27 mouse cellular contexts compared by ENCODE assay signal in the genomic region with DNA sequence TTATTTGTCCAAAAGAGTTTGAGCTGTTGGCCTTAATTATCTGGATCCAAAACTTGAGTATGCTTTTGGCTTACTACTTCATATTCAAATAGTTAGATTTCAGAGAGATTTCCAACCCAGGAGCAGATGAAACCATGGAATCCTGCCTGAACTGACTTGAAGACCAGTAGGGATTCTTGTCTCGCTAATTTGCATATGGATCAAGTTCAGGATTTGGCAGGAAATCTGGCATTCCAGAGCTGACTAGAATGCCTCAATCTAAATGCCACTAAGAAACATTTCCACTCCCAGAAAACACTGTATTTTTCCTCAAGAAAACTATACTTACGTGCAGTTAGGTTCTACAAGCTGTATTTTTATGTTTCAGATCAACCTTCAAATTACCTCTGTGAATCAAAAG. TPM values are rescaled to one million over a fixed set of nuclear protein-coding genes. Genes with fewer than 3 reads are reported as not detected.
DNase-seq lines count a peak whose midpoint lies in the region; ATAC-seq and TF ChIP-seq lines count a peak whose summit lies in the region.
"Had no signal": no experiment of that assay in that cellular context is flagged by ENCODE, and none has a peak within 500 bp of the region (broad histone marks: within the 10 kb centered on the region; RNA-seq: fewer than 3 reads in every experiment).

No protein-coding gene starts in this region.

- H3K4me2 ChIP-seq in embryonic facial prominence, embryonic 13.5 days = no peak overlapping the region
- H3K4me2 ChIP-seq in kidney, embryonic 15.5 days = no peak overlapping the region
- no peak overlapping the region for H3K4me2 ChIP-seq in liver, embryonic 12.5 days
- H3K4me2 ChIP-seq: forebrain, embryonic 15.5 days; hindbrain, embryonic 13.5 days; limb, embryonic 12.5 days; liver, embryonic 13.5 days; neural tube, embryonic 15.5 days had no signal

- H3K27ac ChIP-seq in embryonic facial prominence, embryonic 13.5 days = 0 out of 2 replicates have a peak overlapping the region, but pooled peaks have one; percentile 51
- no peak overlapping the region for H3K27ac ChIP-seq in embryonic facial prominence, embryonic 10.5 days (replicated peaks)
- no peak overlapping the region for H3K27ac ChIP-seq in kidney, adult 2 months (ENCODE audit: insufficient read depth, low read depth, low read length)
- H3K27ac ChIP-seq in kidney, embryonic 15.5 days = no peak overlapping the region
- H3K27ac ChIP-seq in liver, embryonic 12.5 days = no peak overlapping the region
- H3K27ac ChIP-seq: forebrain, embryonic 15.5 days; heart, adult 2 months; hindbrain, embryonic 13.5 days; layer of hippocampus, adult 2 months; limb, embryonic 12.5 days; liver, embryonic 13.5 days; macrophage; midbrain, embryonic 10.5 days; neural tube, embryonic 15.5 days had no signal

- 0 out of 2 replicates have a peak, but pooled peaks cover 4% of the 10 kb centered on the region for H3K4me1 ChIP-seq in embryonic facial prominence, embryonic 13.5 days
- H3K4me1 ChIP-seq in embryonic facial prominence, embryonic 10.5 days = no peaks in the 10 kb centered on the region
- H3K4me1 ChIP-seq in kidney, adult 2 months (ENCODE audit: control insufficient read depth, insufficient read depth, low read length) = no peaks in the 10 kb centered on the region
- no peaks in the 10 kb centered on the region for H3K4me1 ChIP-seq in kidney, embryonic 15.5 days
- H3K4me1 ChIP-seq in liver, embryonic 12.5 days = no peaks in the 10 kb centered on the region
- H3K4me1 ChIP-seq: forebrain, embryonic 15.5 days; limb, embryonic 12.5 days; liver, embryonic 13.5 days; midbrain, embryonic 10.5 days had no signal

- DNase-seq in embryonic facial prominence, embryonic 10.5 days (ENCODE audit: low spot score) = no peak
- peak; percentile 3 for DNase-seq in kidney, adult 2 months
- DNase-seq in ES-CJ7 (ENCODE audit: low read depth, low spot score) = peak; percentile 9
- DNase-seq in brain, embryonic 14.5 days (ENCODE audit: low read depth) = peak; percentile 50
- DNase-seq in thymus, adult 18-20 months = no peak
- DNase-seq: adrenal gland, adult 2 months; cerebellum, adult 18-20 months; cerebellum, postnatal 25 days; embryo, embryonic 11 days; gastrocnemius, postnatal 36 days; heart, adult 2 months; kidney, adult 18-20 months; kidney, postnatal 10 days; layer of hippocampus, postnatal 36 days; liver, embryonic 13.5 days; lung, adult 2 months had no signal

- no peak overlapping the region for H3K4me3 ChIP-seq in embryonic facial prominence, embryonic 13.5 days
- no peak overlapping the region for H3K4me3 ChIP-seq in embryonic facial prominence, embryonic 10.5 days
- H3K4me3 ChIP-seq in kidney, adult 2 months (ENCODE audit: insufficient read depth, low read depth, low read length) = no peak overlapping the region
- H3K4me3 ChIP-seq in kidney, embryonic 15.5 days (replicated peaks) = no peak overlapping the region
- H3K4me3 ChIP-seq in liver, embryonic 12.5 days = no peak overlapping the region
- H3K4me3 ChIP-seq: forebrain, embryonic 15.5 days; heart, adult 2 months; hindbrain, embryonic 13.5 days; layer of hippocampus, adult 2 months; limb, embryonic 12.5 days; liver, embryonic 13.5 days; midbrain, embryonic 10.5 days; neural tube, embryonic 15.5 days had no signal

- peaks cover 4% of the 10 kb centered on the region; the same call in 1 of the 2 replicates for H3K9me3 ChIP-seq in embryonic facial prominence, embryonic 13.5 days
- no peaks in the 10 kb centered on the region for H3K9me3 ChIP-seq in embryonic facial prominence, embryonic 10.5 days
- H3K9me3 ChIP-seq in kidney, embryonic 15.5 days (replicated peaks) = no peaks in the 10 kb centered on the region
- H3K9me3 ChIP-seq in liver, embryonic 12.5 days (replicated peaks) = no peaks in the 10 kb centered on the region
- H3K9me3 ChIP-seq: forebrain, embryonic 15.5 days; limb, embryonic 12.5 days; liver, embryonic 13.5 days; midbrain, embryonic 10.5 days; neural tube, embryonic 15.5 days had no signal

- ATAC-seq in embryonic facial prominence, embryonic 13.5 days (ENCODE audit: insufficient number of reproducible peaks, insufficient read depth, low FRiP score, low TSS enrichment, low read depth) = no peak
- ATAC-seq in kidney, embryonic 15.5 days (replicated peaks; ENCODE audit: low FRiP score) = no peak
- ATAC-seq in liver, embryonic 12.5 days = no peak
- ATAC-seq: forebrain, embryonic 15.5 days; inflammation-experienced regulatory T-cells, adult 6 months had no signal

- no peak overlapping the region for H3K9ac ChIP-seq in embryonic facial prominence, embryonic 13.5 days
- H3K9ac ChIP-seq in kidney, embryonic 15.5 days = no peak overlapping the region
- H3K9ac ChIP-seq in liver, embryonic 12.5 days = no peak overlapping the region
- H3K9ac ChIP-seq: forebrain, embryonic 15.5 days; hindbrain, embryonic 13.5 days; limb, embryonic 12.5 days; liver, embryonic 13.5 days; neural tube, embryonic 15.5 days had no signal

- WGBS in embryonic facial prominence, embryonic 13.5 days = 45% methylated on average over 2 of the region's 2 CpGs
- WGBS in embryonic facial prominence, embryonic 10.5 days = 84% methylated on average over 2 of the region's 2 CpGs
- 57% methylated on average over 2 of the region's 2 CpGs for WGBS in kidney, adult 2 months
- 71% methylated on average over 2 of the region's 2 CpGs for WGBS in kidney, embryonic 15.5 days
- 47% methylated on average over 2 of the region's 2 CpGs for WGBS in liver, embryonic 12.5 days (ENCODE audit: insufficient replicate concordance)

- H3K36me3 ChIP-seq in embryonic facial prominence, embryonic 13.5 days = no peaks in the 10 kb centered on the region
- H3K36me3 ChIP-seq in embryonic facial prominence, embryonic 10.5 days (replicated peaks) = no peaks in the 10 kb centered on the region
- H3K36me3 ChIP-seq in kidney, adult 2 months (ENCODE audit: control insufficient read depth, insufficient read depth, low read length) = no peaks in the 10 kb centered on the region
- no peaks in the 10 kb centered on the region for H3K36me3 ChIP-seq in kidney, embryonic 15.5 days
- H3K36me3 ChIP-seq in liver, embryonic 12.5 days = no peaks in the 10 kb centered on the region
- H3K36me3 ChIP-seq: forebrain, embryonic 15.5 days; hindbrain, embryonic 13.5 days; limb, embryonic 12.5 days; liver, embryonic 13.5 days; midbrain, embryonic 10.5 days; neural tube, embryonic 15.5 days had no signal

- peaks cover 2% of the 10 kb centered on the region for H3K27me3 ChIP-seq in embryonic facial prominence, embryonic 13.5 days
- 0 out of 2 replicates have a peak, but pooled peaks cover 6% of the 10 kb centered on the region for H3K27me3 ChIP-seq in embryonic facial prominence, embryonic 10.5 days (replicated peaks; ENCODE audit: low read depth, poor library complexity, severe bottlenecking)
- no peaks in the 10 kb centered on the region for H3K27me3 ChIP-seq in kidney, adult 2 months (replicated peaks; ENCODE audit: control insufficient read depth, insufficient read depth, low read length)
- no peaks in the 10 kb centered on the region for H3K27me3 ChIP-seq in kidney, embryonic 15.5 days
- H3K27me3 ChIP-seq in liver, embryonic 12.5 days (replicated peaks) = no peaks in the 10 kb centered on the region
- H3K27me3 ChIP-seq: forebrain, embryonic 15.5 days; hindbrain, embryonic 13.5 days; limb, embryonic 12.5 days; liver, embryonic 13.5 days; neural tube, embryonic 15.5 days had no signal

- TF ChIP-seq POLR2A in kidney, adult 2 months (IDR thresholded peaks at IDR 0.05; ENCODE audit: low read depth, low read length) = no peak
- TF ChIP-seq POLR2A in brain, embryonic 14.5 days (IDR thresholded peaks at IDR 0.05; ENCODE audit: borderline replicate concordance, extremely low read depth, insufficient read depth, insufficient read length, poor library complexity, severe bottlenecking) = no peak

- TF ChIP-seq CTCF in kidney, adult 2 months (conservative IDR thresholded peaks at IDR 0.05; ENCODE audit: insufficient read depth, insufficient read length, low read depth, low read length) = no peak
- TF ChIP-seq CTCF in brain, embryonic 14.5 days (IDR thresholded peaks at IDR 0.05; ENCODE audit: borderline replicate concordance, extremely low read depth, insufficient read depth, insufficient read length) = no peak

RNA-seq across cellular contexts. Expression of a gene that starts 6.8 kb away (rescaled TPM):
- polyA plus RNA-seq in embryonic facial prominence, embryonic 13.5 days (2015; fragmentation: Nextera tagmentation; extraction: Ambion mirVana) = 3.3 and 3.8 TPM in 2 replicates
- 2.2 and 3.4 TPM in 2 replicates for polyA plus RNA-seq in embryonic facial prominence, embryonic 10.5 days (2016; fragmentation: Nextera tagmentation; extraction: Ambion mirVana)
- polyA plus RNA-seq in kidney, adult 2 months (2012; rRNA removed) = 0.07 and 0.08 TPM in 2 replicates
- polyA plus RNA-seq in kidney, embryonic 15.5 days (2015; fragmentation: Nextera tagmentation; extraction: Ambion mirVana) = 1.4 and 1.6 TPM in 2 replicates
- 7.6 and 13.3 TPM in 2 replicates for polyA plus RNA-seq in brain, embryonic 14.5 days (2012; rRNA removed)
- 0.05 and 0.20 TPM in 2 replicates for polyA plus RNA-seq in liver, embryonic 12.5 days (2016; fragmentation: Nextera tagmentation; extraction: Ambion mirVana)
- polyA plus RNA-seq: adrenal gland, adult 2 months; inflammation-experienced regulatory T-cells, adult 6 months; macrophage had no signal

Comparison
In these comparisons a context has a peak if more than half of its experiments do, and no peak if none do; other contexts are left out.
1. DNase-seq: peak in kidney, adult 2 months (single experiment), ES-CJ7 (single experiment) and brain, embryonic 14.5 days (single experiment); none in embryonic facial prominence, embryonic 10.5 days (single experiment) and thymus, adult 18-20 months (0 of 2).